Mouse (Mus musculus) C2C12 (cell line): ENCODE data around the gene Wscd2. TPM values are rescaled to one million over a fixed set of nuclear protein-coding genes. Genes with fewer than 3 reads are reported as not detected.

Experiments
- H3K27me3 ChIP-seq: one replicate; pipeline ENCODE4 v1.6.1; 2011; ENCODE audit not compliant: control insufficient read depth, insufficient read depth, insufficient read length
- H3K36me3 ChIP-seq: one replicate; pipeline ENCODE4 v1.6.1; 2011; ENCODE audit not compliant: control insufficient read depth, insufficient read depth
- H3K4me3 ChIP-seq: one replicate; pipeline ENCODE4 v1.5.1; 2011; ENCODE audit warnings: mild to moderate bottlenecking, control low read depth; ENCODE audit not compliant: poor library complexity, insufficient read depth, severe bottlenecking
- H3K79me2 ChIP-seq: one replicate; pipeline ENCODE4 v1.6.1; 2011; ENCODE audit not compliant: control insufficient read depth, insufficient read depth
- H3K79me3 ChIP-seq: one replicate; pipeline ENCODE4 v1.6.1; 2011; ENCODE audit warnings: low read depth, control low read depth
- H3ac ChIP-seq: one replicate; pipeline ENCODE3; 2011; ENCODE audit warnings: low read depth; ENCODE audit not compliant: control insufficient read depth, insufficient read length
- CEBPB ChIP-seq: IDR thresholded peaks from one replicate; pipeline ENCODE4 v1.6.1; 2011; ENCODE audit warnings: low read depth, mild to moderate bottlenecking, control low read depth, moderate library complexity
- CTCF ChIP-seq: IDR thresholded peaks from one replicate; pipeline ENCODE4 v1.5.1; 2011; ENCODE audit not compliant: control insufficient read depth, insufficient read depth, insufficient read length
- FOSL1 ChIP-seq: IDR thresholded peaks from one replicate; pipeline ENCODE4 v1.8.0; 2011; ENCODE audit warnings: mild to moderate bottlenecking, low read length; ENCODE audit not compliant: poor library complexity, insufficient read depth, severe bottlenecking
- MAX ChIP-seq: IDR thresholded peaks from one replicate; pipeline ENCODE4 v1.6.1; 2011; ENCODE audit warnings: mild to moderate bottlenecking, control low read depth
- MYOD1 ChIP-seq: IDR thresholded peaks from one replicate; pipeline ENCODE4 v1.6.1; 2011; ENCODE audit warnings: low read depth; ENCODE audit not compliant: control insufficient read depth, insufficient read length
- MYOG ChIP-seq: IDR thresholded peaks from one replicate; pipeline ENCODE4 v1.6.1; 2011; ENCODE audit not compliant: control insufficient read depth, insufficient read length; ENCODE audit errors: extremely low read depth
- USF1 ChIP-seq: IDR thresholded peaks from one replicate; pipeline ENCODE4 v1.6.1; 2011; ENCODE audit warnings: low read depth, mild to moderate bottlenecking, control low read depth, moderate library complexity
- polyA plus RNA-seq: library from polyadenylated mRNA; unstranded; fragments of >200 nt; fragmentation: generic; extraction: Trizol; gene quantifications from one replicate; pipeline ENCODE4 v1.2.1, GENCODE M21; 2012; ENCODE audit warnings: missing spikeins

The Wscd2 gene
- polyA plus RNA-seq, 1 experiment = not detected

GRCm38 (mm10) chr5:113618716-113619115 is 128.6 kb downstream of the Wscd2 start:
- no peaks in the 10 kb centered on the region for H3K27me3 ChIP-seq
- no peak overlapping the region for H3K4me3 ChIP-seq
- no peaks in the 10 kb centered on the region for H3K79me3 ChIP-seq
- no peak for TF ChIP-seq FOSL1
- no peak for TF ChIP-seq MAX
- no peak for TF ChIP-seq USF1
- no peak for TF ChIP-seq CTCF
- TF ChIP-seq MYOG = no peak
- TF ChIP-seq MYOD1 = no peak
- TF ChIP-seq CEBPB = no peak
- no peaks in the 10 kb centered on the region for H3K36me3 ChIP-seq
- no peak overlapping the region for H3ac ChIP-seq
- no peaks in the 10 kb centered on the region for H3K79me2 ChIP-seq

- no peak overlapping the region for H3K4me3 ChIP-seq
- no peak for TF ChIP-seq USF1
- no peak for TF ChIP-seq MYOG
- no peak for TF ChIP-seq FOSL1
- TF ChIP-seq MYOD1 = no peak
- no peak for TF ChIP-seq MAX
- TF ChIP-seq CEBPB = no peak
- no peak for TF ChIP-seq CTCF
- H3K36me3 ChIP-seq = no peaks in the 10 kb centered on the region
- H3ac ChIP-seq = no peak overlapping the region
- H3K27me3 ChIP-seq = no peaks in the 10 kb centered on the region
- no peaks in the 10 kb centered on the region for H3K79me2 ChIP-seq
- no peaks in the 10 kb centered on the region for H3K79me3 ChIP-seq
Observed at GRCm38 (mm10) chr5:113619151-113619550, 129.0 kb downstream of the Wscd2 start.

GRCm38 (mm10) chr5:113620130-113620716 is 130.1 kb downstream of the Wscd2 start:
- TF ChIP-seq USF1 = no peak
- no peak for TF ChIP-seq MAX
- no peak for TF ChIP-seq MYOG
- TF ChIP-seq CEBPB = no peak
- TF ChIP-seq FOSL1 = no peak
- no peak for TF ChIP-seq CTCF
- no peak for TF ChIP-seq MYOD1
- Histone ChIP-seq H3ac (no peak overlapping the region), H3K79me3 (no peaks in the 10 kb centered on the region), H3K36me3 (no peaks in the 10 kb centered on the region), H3K79me2 (no peaks in the 10 kb centered on the region), H3K4me3 (no peak overlapping the region), H3K27me3 (no peaks in the 10 kb centered on the region)

GRCm38 (mm10) chr5:113620999-113621398 is 130.9 kb downstream of the Wscd2 start:
- Histone ChIP-seq H3ac (no peak overlapping the region), H3K27me3 (no peaks in the 10 kb centered on the region), H3K4me3 (no peak overlapping the region), H3K79me2 (no peaks in the 10 kb centered on the region), H3K36me3 (no peaks in the 10 kb centered on the region), H3K79me3 (no peaks in the 10 kb centered on the region)
- TF ChIP-seq MAX (no peak), MYOG (no peak), FOSL1 (no peak), MYOD1 (no peak), CEBPB (no peak), CTCF (no peak), USF1 (no peak)

- no peak overlapping the region for H3ac ChIP-seq
- H3K79me2 ChIP-seq = no peaks in the 10 kb centered on the region
- no peak overlapping the region for H3K4me3 ChIP-seq
- no peaks in the 10 kb centered on the region for H3K79me3 ChIP-seq
- no peak for TF ChIP-seq MYOD1
- no peak for TF ChIP-seq MAX
- TF ChIP-seq FOSL1 = no peak
- TF ChIP-seq CTCF = no peak
- TF ChIP-seq USF1 = no peak
- TF ChIP-seq CEBPB = no peak
- TF ChIP-seq MYOG = no peak
- H3K36me3 ChIP-seq = no peaks in the 10 kb centered on the region
- H3K27me3 ChIP-seq = no peaks in the 10 kb centered on the region
Observed at GRCm38 (mm10) chr5:113623052-113623451, 132.9 kb downstream of the Wscd2 start.

GRCm38 (mm10) chr5:113625068-113625467 is 134.9 kb downstream of the Wscd2 start:
- Histone ChIP-seq H3ac (no peak overlapping the region), H3K79me2 (no peaks in the 10 kb centered on the region), H3K4me3 (no peak overlapping the region), H3K27me3 (no peaks in the 10 kb centered on the region), H3K36me3 (no peaks in the 10 kb centered on the region), H3K79me3 (no peaks in the 10 kb centered on the region)
- TF ChIP-seq MYOG (no peak), USF1 (no peak), MYOD1 (no peak), CTCF (no peak), FOSL1 (no peak), MAX (no peak), CEBPB (no peak)
